Mouse (Mus musculus): ENCODE measurements around the gene Pnpla8. TPM values are rescaled to one million over a fixed set of nuclear protein-coding genes. Genes with fewer than 3 reads are reported as not detected.

Pnpla8 gene
- polyA plus RNA-seq, 1 experiment from 2014 or later, result 129 TPM

Small RNAs within 50 kb of the gene (microRNA-seq; reads per million reads assigned to microRNA genes)
- not detected for gene Mir5627

Other genes starting within 250 kb of the Pnpla8 start
- gene Dnajb9, start 11.0 kb upstream of the Pnpla8 start, polyA plus RNA-seq (2015; fragmentation: Nextera tagmentation; extraction: Ambion mirVana), result 36.4 and 41.7 TPM in 2 replicates
- 110 and 111 TPM in 2 replicates for gene Nrcam, start 107.5 kb downstream of the Pnpla8 start, polyA plus RNA-seq (2015; fragmentation: Nextera tagmentation; extraction: Ambion mirVana)